Mouse (Mus musculus): ENCODE data around the gene Olfr1216.

- TF ChIP-seq USF2 (conservative IDR thresholded peaks at IDR 0.05; ENCODE audit: low read depth, low read length), result no peak
- no peak for TF ChIP-seq CTCF (conservative IDR thresholded peaks at IDR 0.05 in 1 of 2, IDR thresholded peaks at IDR 0.05 in 1 of 2; ENCODE audit: low read depth in 2 of 2, low read length in 2 of 2)
- no peak for TF ChIP-seq JUND (conservative IDR thresholded peaks at IDR 0.05; ENCODE audit: low read depth, low read length)
- no peak for TF ChIP-seq POLR2A (IDR thresholded peaks at IDR 0.05; ENCODE audit: low read depth, low read length)
- TF ChIP-seq ZNF384 (IDR thresholded peaks at IDR 0.05; ENCODE audit: low read depth, low read length), result no peak
- TF ChIP-seq SMC3 (IDR thresholded peaks at IDR 0.05; ENCODE audit: low read depth, low read length), result no peak
- TF ChIP-seq CHD2 (IDR thresholded peaks at IDR 0.05; ENCODE audit: low read length), result no peak
- no peak for TF ChIP-seq MYC (IDR thresholded peaks at IDR 0.05; ENCODE audit: low read depth, low read length)
- TF ChIP-seq ZMIZ1 (IDR thresholded peaks at IDR 0.05; ENCODE audit: low read depth, low read length), result no peak
- no peak for TF ChIP-seq BHLHE40 (IDR thresholded peaks at IDR 0.05; ENCODE audit: low read depth, low read length)
- no peak for TF ChIP-seq UBTF (IDR thresholded peaks at IDR 0.05; ENCODE audit: low read depth, low read length)
- no peak for TF ChIP-seq EP300 (IDR thresholded peaks at IDR 0.05; ENCODE audit: low read length)
- TF ChIP-seq MXI1 (IDR thresholded peaks at IDR 0.05; ENCODE audit: low read depth, low read length), result no peak
These were observed 38.0 kb downstream of the Olfr1216 start, which contains the start of gene Gm13762 for GRCm38 (mm10) chr2:88980181-88980580.
